Mouse (Mus musculus) myocyte (in vitro differentiated cells): ENCODE data around the gene Pnpla2.

Source experiments
- E2F4 ChIP-seq: IDR thresholded peaks from one replicate; pipeline ENCODE4 v1.6.1; 2011; ENCODE audit warnings: mild to moderate bottlenecking, control low read depth, moderate library complexity; ENCODE audit not compliant: insufficient read depth
- POLR2A ChIP-seq: IDR thresholded peaks from one replicate; pipeline ENCODE4 v1.6.1; 2011; ENCODE audit warnings: low read depth, mild to moderate bottlenecking, control low read depth, moderate library complexity; ENCODE audit not compliant: insufficient read length
- TCF12 ChIP-seq: IDR thresholded peaks from one replicate; pipeline ENCODE4 v1.6.1; 2011; ENCODE audit warnings: mild to moderate bottlenecking, control low read depth; ENCODE audit not compliant: poor library complexity, insufficient read depth, severe bottlenecking

- no peak for TF ChIP-seq E2F4
- no peak for TF ChIP-seq POLR2A
- no peak for TF ChIP-seq TCF12
Measured at GRCm38 (mm10) chr7:141484186-141485120, 29.5 kb downstream of the Pnpla2 start.
